Mouse (Mus musculus): ENCODE measurements at regions not wholly inside any gene's neighbourhood (a gene's known extent, or its start where the extent isn't known, plus 50 kb on each side); places are given as distances from the start of the nearest gene placed in this dataset.
A peak's percentile ranks its signal among the peaks of the same experiment; 100 is the strongest.

DNA sequence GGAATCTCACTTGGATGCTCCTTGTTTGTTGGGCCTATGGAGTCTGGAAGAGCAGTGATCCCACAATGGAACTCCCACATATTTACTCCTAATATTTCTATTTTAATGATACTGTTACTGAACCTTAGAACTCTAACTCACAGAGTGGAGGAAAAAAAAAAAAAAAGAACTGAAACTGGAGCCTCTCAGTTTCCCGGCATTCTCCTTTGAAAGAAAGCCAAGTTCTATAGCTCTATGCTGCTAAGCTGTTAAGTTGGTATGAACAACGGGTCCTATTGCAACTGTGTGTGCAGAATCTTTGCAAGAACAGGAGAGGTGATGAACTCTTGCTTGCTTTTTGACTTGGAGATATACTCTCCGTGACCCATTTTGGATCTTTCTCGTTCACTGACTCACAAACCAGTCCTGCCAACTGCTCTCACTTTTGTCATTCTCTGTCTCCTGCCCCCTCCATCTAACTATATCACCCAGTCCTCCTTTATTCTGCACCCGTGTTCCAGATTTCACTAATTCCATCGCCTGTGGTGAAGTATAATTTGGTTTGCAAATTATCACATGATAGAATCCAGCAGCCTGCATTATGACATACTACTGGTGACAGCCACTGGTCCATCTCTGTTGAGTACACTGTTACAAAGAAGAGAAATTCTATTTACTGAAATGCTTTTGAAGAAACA, 92.6 kb upstream of the Ctsc start:
- 86% methylated on average over 6 of the region's 6 CpGs for WGBS
- DNase-seq (ENCODE audit: low spot score): no peak
- no peak overlapping the region for H3K4me3 ChIP-seq
- no peaks in the 10 kb centered on the region for H3K36me3 ChIP-seq
- no peaks in the 10 kb centered on the region for H3K9me3 ChIP-seq (replicated peaks)
- H3K27ac ChIP-seq (replicated peaks): no peak overlapping the region
- no peaks in the 10 kb centered on the region for H3K4me1 ChIP-seq
- no peaks in the 10 kb centered on the region for H3K27me3 ChIP-seq (ENCODE audit: low read depth, poor library complexity, severe bottlenecking)

DNA sequence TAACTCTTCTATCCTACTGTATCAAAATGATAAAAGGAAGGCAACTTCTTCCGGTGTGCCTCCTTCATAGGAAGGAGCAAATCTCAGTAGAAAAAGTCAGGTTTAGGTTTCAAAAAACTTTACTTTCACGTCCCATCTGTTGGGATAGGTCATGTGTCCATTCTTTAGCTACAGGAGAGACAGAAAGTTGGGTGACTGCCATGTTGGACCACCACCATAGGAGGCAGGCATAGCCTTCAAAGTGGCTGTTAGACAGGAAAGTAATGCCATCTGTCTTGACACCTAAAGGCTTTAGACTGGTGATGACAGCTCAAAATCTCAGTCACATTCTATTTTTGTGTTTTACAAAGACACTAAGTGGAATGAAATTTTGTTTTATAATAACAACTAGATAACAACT, 90.3 kb upstream of the Ctsc start:
- no peak overlapping the region for H3K4me3 ChIP-seq
- 90% methylated on average over 2 of the region's 2 CpGs for WGBS
- no peaks in the 10 kb centered on the region for H3K4me1 ChIP-seq
- no peak for DNase-seq (ENCODE audit: low spot score)
- H3K9me3 ChIP-seq (replicated peaks): no peaks in the 10 kb centered on the region
- H3K27ac ChIP-seq (replicated peaks): no peak overlapping the region
- no peaks in the 10 kb centered on the region for H3K36me3 ChIP-seq
- H3K27me3 ChIP-seq (ENCODE audit: low read depth, poor library complexity, severe bottlenecking): no peaks in the 10 kb centered on the region

DNA sequence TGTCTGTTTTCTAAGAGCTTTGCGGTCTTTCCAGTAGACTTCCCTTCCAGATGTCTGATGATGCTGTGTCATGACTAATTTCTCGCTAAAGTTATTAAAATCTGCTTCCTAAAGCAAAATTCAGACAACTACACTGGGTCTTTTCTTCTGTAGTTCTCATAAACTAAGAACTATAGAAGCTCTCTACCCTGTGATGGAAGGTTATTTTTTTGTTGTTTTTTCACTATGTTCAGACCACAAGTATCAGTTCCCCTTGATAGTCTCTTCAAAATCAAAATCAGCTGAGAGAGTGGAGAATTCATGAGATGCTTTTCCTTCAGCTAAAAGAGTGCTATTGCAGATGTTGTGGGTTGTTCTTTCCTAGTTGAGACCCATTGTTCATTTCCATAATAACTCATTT, 85.1 kb upstream of the Ctsc start:
- Histone ChIP-seq H3K9me3 (replicated peaks) (no peaks in the 10 kb centered on the region), H3K4me3 (no peak overlapping the region), H3K27me3 (ENCODE audit: low read depth, poor library complexity, severe bottlenecking) (no peaks in the 10 kb centered on the region), H3K27ac (replicated peaks) (no peak overlapping the region), H3K4me1 (no peaks in the 10 kb centered on the region), H3K36me3 (no peaks in the 10 kb centered on the region)
- DNase-seq (ENCODE audit: low spot score): no peak
- 88% methylated on average over 2 of the region's 2 CpGs for WGBS

DNA sequence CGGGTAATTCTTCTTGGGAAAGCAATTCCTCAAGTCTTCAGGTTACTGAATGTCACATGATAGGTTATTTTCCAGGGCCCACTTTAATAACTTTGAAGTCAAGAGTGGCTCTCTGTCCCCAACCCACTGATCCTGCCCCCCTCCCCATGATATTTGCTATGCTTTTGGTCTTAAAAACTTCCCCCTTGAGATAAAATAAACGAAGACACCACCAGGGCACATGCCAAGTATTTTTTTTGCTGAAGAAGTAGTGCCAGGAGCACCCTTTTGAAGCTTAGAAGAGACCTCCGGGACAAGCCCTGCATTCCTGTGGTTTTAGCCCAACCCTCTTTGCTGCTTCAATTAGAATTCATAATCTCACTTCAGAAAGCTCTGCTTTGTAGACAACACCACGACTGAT, 78.8 kb upstream of the Ctsc start:
- DNase-seq (ENCODE audit: low spot score): no peak
- H3K4me1 ChIP-seq: no peaks in the 10 kb centered on the region
- 57% methylated on average over 4 of the region's 4 CpGs for WGBS
- no peaks in the 10 kb centered on the region for H3K36me3 ChIP-seq
- H3K4me3 ChIP-seq: no peak overlapping the region
- no peaks in the 10 kb centered on the region for H3K9me3 ChIP-seq (replicated peaks)
- H3K27me3 ChIP-seq (ENCODE audit: low read depth, poor library complexity, severe bottlenecking): no peaks in the 10 kb centered on the region
- H3K27ac ChIP-seq (replicated peaks): no peak overlapping the region

DNA sequence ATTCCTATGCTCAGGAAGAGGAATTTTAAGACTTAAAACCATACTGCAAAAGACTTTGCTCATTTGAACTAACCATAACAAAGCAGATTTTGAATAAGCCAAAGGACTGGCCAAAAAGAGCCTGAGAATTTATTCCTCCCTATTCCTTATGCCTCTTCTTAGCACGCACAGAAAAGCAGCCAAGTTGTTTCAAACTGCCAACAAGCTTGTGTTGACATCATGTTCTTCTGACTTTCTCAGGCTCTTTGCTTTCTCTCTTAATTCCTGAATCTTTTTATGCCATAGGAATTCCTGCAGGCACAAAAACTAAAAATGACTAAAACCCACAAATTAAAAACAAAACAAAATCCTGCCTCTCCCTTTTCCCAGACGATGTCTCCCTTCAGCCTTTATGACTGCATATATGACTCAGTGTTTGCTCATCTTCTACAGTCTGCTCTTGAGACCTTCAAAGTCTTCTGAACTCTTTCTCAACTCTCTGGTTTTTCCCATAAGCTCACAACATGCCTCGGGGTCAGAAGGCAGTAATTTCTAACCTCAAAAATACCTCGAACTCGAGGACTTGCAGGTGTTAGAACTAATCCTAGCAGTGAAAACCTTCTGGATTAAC, 77.9 kb upstream of the Ctsc start:
- no peaks in the 10 kb centered on the region for H3K9me3 ChIP-seq (replicated peaks)
- no peaks in the 10 kb centered on the region for H3K36me3 ChIP-seq
- 86% methylated on average over 5 of the region's 5 CpGs for WGBS
- no peak overlapping the region for H3K27ac ChIP-seq (replicated peaks)
- DNase-seq (ENCODE audit: low spot score): no peak
- no peaks in the 10 kb centered on the region for H3K27me3 ChIP-seq (ENCODE audit: low read depth, poor library complexity, severe bottlenecking)
- H3K4me1 ChIP-seq: no peaks in the 10 kb centered on the region
- no peak overlapping the region for H3K4me3 ChIP-seq

DNA sequence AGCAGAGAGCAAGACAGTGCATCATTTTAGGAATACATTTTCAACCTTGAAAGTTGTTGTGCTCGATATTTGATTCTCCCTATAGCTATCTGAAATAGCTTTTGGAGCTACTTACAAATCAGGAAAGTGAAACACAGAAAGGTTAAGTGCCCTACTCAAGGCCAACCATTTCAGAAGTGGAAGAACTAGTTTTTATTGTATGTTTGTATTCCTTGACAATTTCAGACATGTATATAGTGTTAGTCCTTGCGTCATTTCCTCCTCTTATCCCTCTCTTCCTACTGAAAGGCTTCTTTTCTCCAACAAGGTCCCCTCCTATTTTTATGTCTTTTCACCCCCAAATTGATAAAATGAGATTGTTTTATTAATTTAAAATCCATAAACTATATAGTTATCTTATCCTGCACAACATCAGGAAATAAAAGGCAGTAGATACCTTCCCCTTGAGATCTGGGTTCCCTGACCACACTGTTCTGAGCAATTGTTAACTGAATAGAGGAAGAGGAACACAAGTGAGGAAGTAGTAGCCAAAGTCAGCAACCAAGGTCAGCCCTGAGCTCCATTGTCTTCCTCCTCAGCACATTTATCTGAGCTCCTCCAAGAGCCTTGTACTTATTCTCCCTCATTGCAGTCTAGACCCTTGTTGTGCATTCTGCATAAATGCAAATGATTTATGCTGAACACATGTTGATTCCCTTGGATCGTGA, 76.1 kb upstream of the Ctsc start:
- H3K4me3 ChIP-seq: no peak overlapping the region
- H3K27me3 ChIP-seq (ENCODE audit: low read depth, poor library complexity, severe bottlenecking): no peaks in the 10 kb centered on the region
- H3K36me3 ChIP-seq: no peaks in the 10 kb centered on the region
- no peak overlapping the region for H3K27ac ChIP-seq (replicated peaks)
- peaks cover 13% of the 10 kb centered on the region for H3K4me1 ChIP-seq
- WGBS: 92% methylated on average over 3 of the region's 3 CpGs
- DNase-seq (ENCODE audit: low spot score): no peak
- no peaks in the 10 kb centered on the region for H3K9me3 ChIP-seq (replicated peaks)

DNA sequence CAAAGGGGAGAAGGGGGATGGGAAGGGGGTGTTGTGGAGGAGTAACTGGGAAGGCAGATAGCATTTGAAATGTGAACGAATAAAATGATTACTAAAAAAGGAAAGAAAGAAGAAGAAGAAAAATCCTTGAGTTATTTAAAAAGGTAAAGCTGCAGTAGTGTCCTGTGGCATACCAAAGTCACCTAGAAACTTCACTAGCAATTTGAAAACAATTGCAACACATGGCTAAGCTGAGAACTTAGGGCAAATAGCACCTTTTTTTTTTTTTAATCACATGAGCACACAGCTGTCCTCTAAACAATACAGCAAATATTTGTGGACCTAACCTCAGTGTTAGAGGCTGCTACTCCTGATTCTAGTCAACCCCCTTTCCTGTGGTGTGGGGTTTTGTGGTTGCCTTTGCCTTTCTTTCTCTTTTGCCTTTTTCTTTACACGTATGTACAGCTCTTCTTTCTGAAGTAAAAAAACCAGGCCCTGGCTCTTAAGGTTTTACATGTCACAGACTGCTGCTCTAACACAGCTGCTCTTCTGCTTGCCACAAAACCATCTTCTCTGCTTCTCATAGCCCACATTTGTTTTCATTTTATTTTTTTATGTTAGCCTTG, 71.6 kb upstream of the Ctsc start:
- no peaks in the 10 kb centered on the region for H3K36me3 ChIP-seq
- peaks cover 20% of the 10 kb centered on the region for H3K4me1 ChIP-seq
- 44% methylated on average over 2 of the region's 2 CpGs for WGBS
- no peaks in the 10 kb centered on the region for H3K27me3 ChIP-seq (ENCODE audit: low read depth, poor library complexity, severe bottlenecking)
- no peak for DNase-seq (ENCODE audit: low spot score)
- H3K27ac ChIP-seq (replicated peaks): peak overlapping the region; percentile 72
- H3K4me3 ChIP-seq: no peak overlapping the region
- H3K9me3 ChIP-seq (replicated peaks): peaks cover 7% of the 10 kb centered on the region; the same call in 1 of the 2 replicates

DNA sequence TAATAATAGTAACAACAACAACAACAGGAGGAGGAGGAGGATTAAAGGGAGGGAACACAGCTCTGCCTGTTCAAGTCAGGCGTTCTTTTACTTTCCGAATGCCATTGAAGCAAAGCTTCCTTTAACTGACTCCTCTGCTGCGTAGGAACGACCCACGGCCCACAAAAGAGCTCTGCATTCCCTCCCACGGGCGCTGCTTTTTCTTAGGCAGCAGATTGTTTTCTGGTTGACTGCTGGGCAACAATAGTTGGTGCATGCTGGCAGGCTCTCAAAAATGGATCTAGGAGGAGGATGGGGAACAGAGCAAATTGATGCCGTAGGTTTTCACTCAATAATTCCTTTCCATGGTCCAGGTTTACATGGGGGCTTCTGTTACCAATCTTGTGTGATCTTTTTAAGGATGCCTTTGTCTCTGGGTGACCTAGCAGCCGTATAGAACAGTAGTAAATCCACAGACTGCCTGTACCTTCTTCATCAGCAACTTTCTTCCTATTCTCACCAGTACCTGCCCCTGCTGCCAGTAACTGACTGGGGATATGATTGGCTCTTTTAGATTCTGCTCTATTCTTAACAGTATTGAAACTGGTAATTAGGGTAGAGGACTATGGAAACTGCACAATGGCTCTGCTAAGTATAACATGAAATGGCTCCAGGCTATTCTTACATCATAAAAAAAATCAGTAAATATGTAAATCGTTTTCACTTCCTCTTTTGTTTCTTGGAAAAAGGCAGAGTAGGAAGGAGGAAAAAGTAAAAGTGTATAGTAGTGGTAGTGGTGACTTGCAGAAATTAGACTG, 70.8 kb upstream of the Ctsc start:
- Histone ChIP-seq H3K27me3 (ENCODE audit: low read depth, poor library complexity, severe bottlenecking) (no peaks in the 10 kb centered on the region), H3K27ac (replicated peaks) (peak overlapping the region; percentile 72), H3K4me1 (peaks cover 20% of the 10 kb centered on the region), H3K9me3 (replicated peaks) (peaks cover 7% of the 10 kb centered on the region; the same call in 1 of the 2 replicates), H3K36me3 (no peaks in the 10 kb centered on the region), H3K4me3 (0 out of 2 replicates have a peak overlapping the region, but pooled peaks have one; percentile 20)
- DNase-seq (ENCODE audit: low spot score): peak; percentile 55
- WGBS: 19% methylated on average over 10 of the region's 10 CpGs

DNA sequence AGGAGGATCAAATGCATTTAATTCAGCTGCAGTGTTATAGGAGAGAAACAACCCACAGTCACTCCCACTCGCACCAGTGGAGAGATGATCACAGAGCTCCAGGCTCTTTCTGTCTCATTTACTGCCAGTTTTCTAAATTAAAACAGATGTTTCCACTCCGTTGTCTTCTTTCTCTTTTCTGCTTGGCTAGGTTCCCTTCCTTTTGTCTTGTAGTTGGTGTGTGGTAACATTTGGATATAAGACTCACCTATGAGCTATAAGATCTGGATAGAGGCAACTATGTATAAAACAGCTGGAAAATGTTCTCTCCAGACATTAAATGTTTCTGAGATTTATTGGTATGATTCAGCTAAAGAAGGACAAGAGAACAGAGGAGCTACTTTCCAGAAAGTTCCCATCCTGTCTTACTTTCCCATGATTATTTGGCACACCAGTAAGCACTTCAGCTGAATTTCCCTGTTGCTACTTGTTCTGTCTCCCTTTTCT, 63.1 kb upstream of the Ctsc start:
- DNase-seq (ENCODE audit: low spot score): no peak
- no peaks in the 10 kb centered on the region for H3K36me3 ChIP-seq
- H3K4me1 ChIP-seq: no peaks in the 10 kb centered on the region
- H3K27ac ChIP-seq (replicated peaks): no peak overlapping the region
- no peaks in the 10 kb centered on the region for H3K27me3 ChIP-seq (ENCODE audit: low read depth, poor library complexity, severe bottlenecking)
- peaks cover 3% of the 10 kb centered on the region; the same call in 1 of the 2 replicates for H3K9me3 ChIP-seq (replicated peaks)
- WGBS: 73% methylated on average over 2 of the region's 2 CpGs
- H3K4me3 ChIP-seq: no peak overlapping the region

DNA sequence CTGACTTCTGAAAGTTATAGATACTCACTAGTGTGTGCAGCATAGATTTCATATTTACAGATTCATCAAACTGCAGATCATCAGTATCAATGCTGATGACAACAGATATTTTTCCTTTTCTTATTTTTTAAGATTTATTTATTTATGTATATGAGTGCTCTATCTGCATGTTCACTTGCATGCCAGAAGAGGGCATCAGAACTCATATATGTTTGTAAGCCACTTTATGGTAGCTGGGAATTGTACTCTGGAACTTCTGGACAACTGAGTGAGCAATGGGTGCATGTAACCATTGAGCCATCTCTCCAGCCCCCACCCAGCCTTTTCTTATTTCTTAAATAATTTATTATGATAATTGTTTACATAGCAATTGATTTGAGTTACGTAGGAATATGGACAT, 62.5 kb upstream of the Ctsc start:
- no peak for DNase-seq (ENCODE audit: low spot score)
- 92% methylated on average over 1 of the region's 1 CpGs for WGBS
- Histone ChIP-seq H3K27ac (replicated peaks) (no peak overlapping the region), H3K4me1 (no peaks in the 10 kb centered on the region), H3K27me3 (ENCODE audit: low read depth, poor library complexity, severe bottlenecking) (no peaks in the 10 kb centered on the region), H3K9me3 (replicated peaks) (no peaks in the 10 kb centered on the region), H3K4me3 (no peak overlapping the region), H3K36me3 (no peaks in the 10 kb centered on the region)

DNA sequence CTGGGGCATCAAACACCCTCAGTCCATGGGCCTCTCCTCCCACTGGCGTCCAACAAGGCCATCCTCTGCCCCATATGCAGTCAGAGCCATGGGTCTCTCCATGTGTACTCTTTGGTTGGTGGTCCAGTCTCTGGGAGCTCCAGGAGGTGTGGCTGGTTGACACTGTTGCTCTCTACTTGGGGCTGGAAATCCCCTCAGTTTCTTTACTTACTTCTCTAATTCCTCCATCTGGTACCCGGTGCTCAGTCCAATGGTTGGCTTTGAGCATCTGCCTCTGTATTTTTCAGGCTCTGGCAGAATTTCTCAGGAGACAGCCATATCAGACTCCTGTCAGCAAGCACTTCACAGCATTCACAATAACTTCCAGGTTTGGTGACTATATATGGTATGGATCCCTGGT, 55.7 kb upstream of the Ctsc start:
- H3K4me1 ChIP-seq: no peaks in the 10 kb centered on the region
- WGBS: 85% methylated on average over 2 of the region's 2 CpGs
- H3K36me3 ChIP-seq: no peaks in the 10 kb centered on the region

DNA sequence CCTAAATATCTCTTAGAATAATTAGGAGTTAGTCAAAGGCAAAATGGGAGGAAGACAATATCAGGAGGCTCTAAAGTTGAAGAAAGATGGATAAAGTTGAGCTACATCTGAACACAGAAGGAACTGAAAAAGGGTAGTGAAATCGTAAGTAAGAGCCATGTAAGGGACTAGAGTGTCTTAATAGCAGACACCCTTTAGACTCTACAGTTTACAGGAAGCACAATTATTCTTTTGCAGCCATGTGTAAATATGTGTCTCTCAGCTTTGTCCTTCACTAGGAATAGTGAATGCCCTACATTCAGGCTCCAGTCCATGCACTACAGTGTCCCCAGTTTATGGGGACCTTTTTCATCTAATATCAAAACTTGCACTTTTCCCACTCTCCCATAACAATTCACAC, 52.1 kb upstream of the Ctsc start:
- Histone ChIP-seq H3K27ac (replicated peaks) (no peak overlapping the region), H3K4me1 (no peaks in the 10 kb centered on the region)

More for the DNA sequence above, 55.7 kb upstream of the Ctsc start:
- no peaks in the 10 kb centered on the region for H3K9me3 ChIP-seq (replicated peaks)
- no peak for DNase-seq (ENCODE audit: low spot score)
- no peak overlapping the region for H3K4me3 ChIP-seq
- no peaks in the 10 kb centered on the region for H3K27me3 ChIP-seq (ENCODE audit: low read depth, poor library complexity, severe bottlenecking)
- no peak overlapping the region for H3K27ac ChIP-seq (replicated peaks)

More for the DNA sequence above, 52.1 kb upstream of the Ctsc start:
- no peak for DNase-seq (ENCODE audit: low spot score)
- no peaks in the 10 kb centered on the region for H3K27me3 ChIP-seq (ENCODE audit: low read depth, poor library complexity, severe bottlenecking)
- whole genome bisulfite sequencing: 84% methylated on average over 1 of the region's 1 CpGs
- H3K4me3 ChIP-seq: no peak overlapping the region
- no peaks in the 10 kb centered on the region for H3K9me3 ChIP-seq (replicated peaks)
- H3K36me3 ChIP-seq: no peaks in the 10 kb centered on the region

Measured in midbrain, embryonic 10.5 days (tissue).